Mouse (Mus musculus) limb, embryonic 14.5 days (tissue): ENCODE results near the gene Klhdc8a. TPM values are rescaled to one million over a fixed set of nuclear protein-coding genes. Genes with fewer than 3 reads are reported as not detected.
A peak's percentile ranks its signal among the peaks of the same experiment; 100 is the strongest.

ENCODE experiments used
- ATAC-seq: fragments of 200-750 bp; cut with Nextera tagmentation; 2 replicates; pipeline ENCODE4 v1.8.0; 2017; ENCODE audit warnings: low read depth, moderate number of reproducible peaks, moderate TSS enrichment; ENCODE audit not compliant: low FRiP score
- DNase-seq: peaks from one replicate; pipeline ENCODE4 v3.0.0-alpha.2; 2015; ENCODE audit warnings: low spot score
- H3K27ac ChIP-seq: fragments of 300-500 bp; sonication (generic); replicated peaks from 2 replicates; pipeline ENCODE4 v1.5.1; 2014; ENCODE audit warnings: low read depth, mild to moderate bottlenecking, low read length, moderate library complexity, mixed read lengths
- H3K27me3 ChIP-seq: fragments of 300-500 bp; sonication (generic); 2 replicates; pipeline ENCODE4 v1.6.1; 2014; ENCODE audit warnings: low read length, mixed read lengths; ENCODE audit not compliant: control insufficient read depth, insufficient read depth
- H3K36me3 ChIP-seq: fragments of 300-500 bp; sonication (generic); 2 replicates; pipeline ENCODE4 v1.6.1; 2014; ENCODE audit warnings: mild to moderate bottlenecking, low read length, moderate library complexity, mixed read lengths; ENCODE audit not compliant: control insufficient read depth, insufficient read depth
- H3K4me1 ChIP-seq: fragments of 300-500 bp; sonication (generic); 2 replicates; pipeline ENCODE4 v1.6.1; 2014; ENCODE audit warnings: antibody characterized with exemption, low read length, mixed read lengths; ENCODE audit not compliant: control insufficient read depth, insufficient read depth
- H3K4me2 ChIP-seq: fragments of 300-500 bp; sonication (generic); replicated peaks from 2 replicates; pipeline ENCODE4 v1.6.1; 2014; ENCODE audit warnings: low read depth, mild to moderate bottlenecking, low read length, moderate library complexity; ENCODE audit not compliant: severe bottlenecking
- H3K4me3 ChIP-seq: fragments of 300-500 bp; sonication (generic); replicated peaks from 2 replicates; pipeline ENCODE4 v1.5.1; 2014; ENCODE audit warnings: low read length
- H3K9ac ChIP-seq: fragments of 300-500 bp; sonication (generic); 2 replicates; pipeline ENCODE4 v1.6.1; 2014; ENCODE audit warnings: mild to moderate bottlenecking, low read depth, low read length, moderate library complexity; ENCODE audit not compliant: severe bottlenecking
- H3K9me3 ChIP-seq: fragments of 300-500 bp; sonication (generic); 2 replicates; pipeline ENCODE4 v1.6.1; 2016; ENCODE audit warnings: low read length; ENCODE audit not compliant: control insufficient read depth
- POLR2A ChIP-seq: fragments of 200-500 bp; IDR thresholded peaks from 2 replicates; pipeline ENCODE4 v1.8.0; 2012; ENCODE audit warnings: inconsistent platforms, mild to moderate bottlenecking, moderate library complexity, borderline replicate concordance; ENCODE audit not compliant: insufficient read depth, insufficient read length; ENCODE audit errors: extremely low read depth
- WGBS: fragments of 180-500 bp; shearing (Covaris S2); extraction: QIAGEN DNeasy Blood & Tissue Kit; methylation state at CpG from one replicate; pipeline ENCODE4 v1.1.7; 2014; 5-methylcytosine and 5-hydroxymethylcytosine counted together
- polyA plus RNA-seq, 2 experiments: library from polyadenylated mRNA; depleted of rRNA in 1 of 2; stranded (reverse) in 1 of 2; unstranded in 1 of 2; fragments of >200 nt; fragmentation: Nextera tagmentation in 1 of 2; extraction: Ambion mirVana in 1 of 2; gene quantifications; 2 replicates each; pipeline versions ENCODE4 v1.2.1 to v1.2.3; 2012 to 2014

Klhdc8a gene
- polyA plus RNA-seq, 2 experiments: 0.07 to 0.10 TPM

GRCm38 (mm10) chr1:132351058-132351457 is 52.6 kb downstream of the Klhdc8a start:
- Histone ChIP-seq H3K36me3 (no peaks in the 10 kb centered on the region), H3K4me3 (no peak overlapping the region), H3K27me3 (no peaks in the 10 kb centered on the region), H3K9ac (no peak overlapping the region), H3K4me2 (no peak overlapping the region), H3K4me1 (no peaks in the 10 kb centered on the region), H3K27ac (no peak overlapping the region), H3K9me3 (no peaks in the 10 kb centered on the region)
- WGBS: 96% methylated on average over 4 of the region's 4 CpGs
- ATAC-seq (no peak), DNase-seq (no peak)
- TF ChIP-seq POLR2A: no peak

GRCm38 (mm10) chr1:132353389-132353788 is 55.0 kb downstream of the Klhdc8a start:
- DNase-seq (no peak), ATAC-seq (no peak)
- Histone ChIP-seq H3K36me3 (peaks cover 15% of the 10 kb centered on the region), H3K27me3 (no peaks in the 10 kb centered on the region), H3K4me3 (no peak overlapping the region), H3K9me3 (no peaks in the 10 kb centered on the region), H3K4me2 (no peak overlapping the region), H3K9ac (no peak overlapping the region), H3K27ac (no peak overlapping the region), H3K4me1 (no peaks in the 10 kb centered on the region)
- WGBS: 73% methylated on average over 5 of the region's 5 CpGs
- TF ChIP-seq POLR2A: no peak

- 77% methylated on average over 9 of the region's 9 CpGs for WGBS
- Histone ChIP-seq H3K9me3 (no peaks in the 10 kb centered on the region), H3K9ac (no peak overlapping the region), H3K4me3 (no peak overlapping the region), H3K27ac (no peak overlapping the region), H3K27me3 (no peaks in the 10 kb centered on the region), H3K4me1 (no peaks in the 10 kb centered on the region), H3K36me3 (peaks cover 23% of the 10 kb centered on the region), H3K4me2 (no peak overlapping the region)
- DNase-seq (no peak), ATAC-seq (no peak)
- no peak for TF ChIP-seq POLR2A
These were observed 55.8 kb downstream of the Klhdc8a start for GRCm38 (mm10) chr1:132354234-132354633.

- H3K4me3 ChIP-seq: no peak overlapping the region
- H3K9me3 ChIP-seq: no peaks in the 10 kb centered on the region
- no peak for TF ChIP-seq POLR2A
- WGBS: 66% methylated on average over 6 of the region's 6 CpGs
- DNase-seq: no peak
- ATAC-seq: peak; percentile 7; the same call in 1 of the 2 replicates
- no peak overlapping the region for H3K4me2 ChIP-seq
- no peak overlapping the region for H3K9ac ChIP-seq
- no peak overlapping the region for H3K27ac ChIP-seq
- no peaks in the 10 kb centered on the region for H3K27me3 ChIP-seq
- no peaks in the 10 kb centered on the region for H3K4me1 ChIP-seq
- peaks cover 32% of the 10 kb centered on the region for H3K36me3 ChIP-seq
These were observed 56.8 kb downstream of the Klhdc8a start for GRCm38 (mm10) chr1:132355162-132355601.

- H3K4me2 ChIP-seq: no peak overlapping the region
- no peaks in the 10 kb centered on the region for H3K9me3 ChIP-seq
- 0% methylated on average over 3 of the region's 3 CpGs for whole genome bisulfite sequencing
- H3K36me3 ChIP-seq: peaks cover 38% of the 10 kb centered on the region
- no peak overlapping the region for H3K9ac ChIP-seq
- no peak overlapping the region for H3K27ac ChIP-seq
- ATAC-seq (peak; percentile 68), DNase-seq (peak; percentile 86)
- H3K27me3 ChIP-seq: no peaks in the 10 kb centered on the region
- H3K4me1 ChIP-seq: no peaks in the 10 kb centered on the region
- no peak for TF ChIP-seq POLR2A
- H3K4me3 ChIP-seq: no peak overlapping the region
These were observed 57.4 kb downstream of the Klhdc8a start for GRCm38 (mm10) chr1:132355841-132356242.

GRCm38 (mm10) chr1:132356841-132357240 is 58.4 kb downstream of the Klhdc8a start:
- Histone ChIP-seq H3K9ac (no peak overlapping the region), H3K9me3 (no peaks in the 10 kb centered on the region), H3K4me3 (no peak overlapping the region), H3K36me3 (peaks cover 45% of the 10 kb centered on the region), H3K27ac (no peak overlapping the region), H3K4me2 (no peak overlapping the region), H3K27me3 (no peaks in the 10 kb centered on the region), H3K4me1 (no peaks in the 10 kb centered on the region)
- 67% methylated on average over 1 of the region's 1 CpGs for WGBS
- DNase-seq (no peak), ATAC-seq (no peak)
- TF ChIP-seq POLR2A: no peak

Other genes starting within 250 kb of the Klhdc8a start
- 1.1 and 1.3 TPM in 2 replicates for gene Mfsd4a, start 230.6 kb upstream of the Klhdc8a start, polyA plus RNA-seq (2012; rRNA removed)
- 12.3 and 15.3 TPM in 2 replicates for gene Mfsd4a, start 230.6 kb upstream of the Klhdc8a start, polyA plus RNA-seq (2014; fragmentation: Nextera tagmentation; extraction: Ambion mirVana)
- 8.5 and 9.2 TPM in 2 replicates for gene Cdk18, start 158.9 kb upstream of the Klhdc8a start, polyA plus RNA-seq (2012; rRNA removed)
- 2.5 and 3.7 TPM in 2 replicates for gene Cdk18, start 158.9 kb upstream of the Klhdc8a start, polyA plus RNA-seq (2014; fragmentation: Nextera tagmentation; extraction: Ambion mirVana)
- 0.94 and 1.3 TPM in 2 replicates for gene Lemd1, start 107.2 kb upstream of the Klhdc8a start, polyA plus RNA-seq (2012; rRNA removed)
- 0.72 and 0.91 TPM in 2 replicates for gene Lemd1, start 107.2 kb upstream of the Klhdc8a start, polyA plus RNA-seq (2014; fragmentation: Nextera tagmentation; extraction: Ambion mirVana)
- gene AC124108.1, start 107.2 kb upstream of the Klhdc8a start, polyA plus RNA-seq (2012; rRNA removed): 0.80 and 0.81 TPM in 2 replicates
- gene AC124108.1, start 107.2 kb upstream of the Klhdc8a start, polyA plus RNA-seq (2014; fragmentation: Nextera tagmentation; extraction: Ambion mirVana): 0.14 and 0.17 TPM in 2 replicates
- not detected in 2 replicates for gene Gm10188, start 68.9 kb upstream of the Klhdc8a start, polyA plus RNA-seq (2012; rRNA removed)
- not detected in 2 replicates for gene Gm10188, start 68.9 kb upstream of the Klhdc8a start, polyA plus RNA-seq (2014; fragmentation: Nextera tagmentation; extraction: Ambion mirVana)
- 1.7 and 2.2 TPM in 2 replicates for gene Nuak2, start 17.5 kb downstream of the Klhdc8a start, polyA plus RNA-seq (2012; rRNA removed)
- 3.3 and 3.4 TPM in 2 replicates for gene Nuak2, start 17.5 kb downstream of the Klhdc8a start, polyA plus RNA-seq (2014; fragmentation: Nextera tagmentation; extraction: Ambion mirVana)
- 18.0 and 24.2 TPM in 2 replicates for gene Tmcc2, start 92.7 kb downstream of the Klhdc8a start, polyA plus RNA-seq (2012; rRNA removed)
- gene Tmcc2, start 92.7 kb downstream of the Klhdc8a start, polyA plus RNA-seq (2014; fragmentation: Nextera tagmentation; extraction: Ambion mirVana): 9.1 and 9.3 TPM in 2 replicates
- 17.1 and 17.8 TPM in 2 replicates for gene Dstyk, start 118.9 kb downstream of the Klhdc8a start, polyA plus RNA-seq (2012; rRNA removed)
- 18.3 and 20.8 TPM in 2 replicates for gene Dstyk, start 118.9 kb downstream of the Klhdc8a start, polyA plus RNA-seq (2014; fragmentation: Nextera tagmentation; extraction: Ambion mirVana)
- gene Rbbp5, start 178.7 kb downstream of the Klhdc8a start, polyA plus RNA-seq (2012; rRNA removed): 43.6 and 48.1 TPM in 2 replicates
- 37.4 and 43.6 TPM in 2 replicates for gene Rbbp5, start 178.7 kb downstream of the Klhdc8a start, polyA plus RNA-seq (2014; fragmentation: Nextera tagmentation; extraction: Ambion mirVana)
- 3.1 and 3.5 TPM in 2 replicates for gene Tmem81, start 207.6 kb downstream of the Klhdc8a start, polyA plus RNA-seq (2012; rRNA removed)
- 1.8 and 2.1 TPM in 2 replicates for gene Tmem81, start 207.6 kb downstream of the Klhdc8a start, polyA plus RNA-seq (2014; fragmentation: Nextera tagmentation; extraction: Ambion mirVana)
- 1.1 TPM in 2 replicates for gene Cntn2, start 244.6 kb downstream of the Klhdc8a start, polyA plus RNA-seq (2012; rRNA removed)
- gene Cntn2, start 244.6 kb downstream of the Klhdc8a start, polyA plus RNA-seq (2014; fragmentation: Nextera tagmentation; extraction: Ambion mirVana): 0.84 and 1.2 TPM in 2 replicates